Mouse (Mus musculus) embryonic facial prominence, embryonic 12.5 days (tissue): ENCODE data around the gene Maml2. TPM values are rescaled to one million over a fixed set of nuclear protein-coding genes. Genes with fewer than 3 reads are reported as not detected.

Experiments used
- ATAC-seq: fragments of 200-750 bp; cut with Nextera tagmentation; 2 replicates; pipeline ENCODE4 v1.8.0; 2017; ENCODE audit not compliant: insufficient number of reproducible peaks, insufficient read depth, low FRiP score, low TSS enrichment
- H3K27ac ChIP-seq: fragments of 300-500 bp; sonication (generic); 2 replicates; pipeline ENCODE4 v1.5.1; 2016; ENCODE audit warnings: mild to moderate bottlenecking
- H3K27me3 ChIP-seq: fragments of 300-500 bp; sonication (generic); 2 replicates; pipeline ENCODE4 v1.6.1; 2016; ENCODE audit warnings: mild to moderate bottlenecking, moderate library complexity
- H3K36me3 ChIP-seq: fragments of 300-500 bp; sonication (generic); 2 replicates; pipeline ENCODE4 v1.6.1; 2016; ENCODE audit warnings: mild to moderate bottlenecking
- H3K4me1 ChIP-seq: fragments of 300-500 bp; sonication (generic); 2 replicates; pipeline ENCODE4 v1.6.1; 2016
- H3K4me2 ChIP-seq: fragments of 300-500 bp; sonication (generic); replicated peaks from 2 replicates; pipeline ENCODE4 v1.6.1; 2016; ENCODE audit warnings: mild to moderate bottlenecking, moderate library complexity
- H3K4me3 ChIP-seq: fragments of 300-500 bp; sonication (generic); 2 replicates; pipeline ENCODE4 v1.5.1; 2016; ENCODE audit warnings: mild to moderate bottlenecking
- H3K9ac ChIP-seq: fragments of 300-500 bp; sonication (generic); 2 replicates; pipeline ENCODE4 v1.6.1; 2016; ENCODE audit warnings: mild to moderate bottlenecking, moderate library complexity
- H3K9me3 ChIP-seq: fragments of 300-500 bp; sonication (generic); 2 replicates; pipeline ENCODE4 v1.6.1; 2016; ENCODE audit warnings: mild to moderate bottlenecking, moderate library complexity
- whole genome bisulfite sequencing: fragments of 180-500 bp; shearing (Covaris S2); methylation state at CpG from one replicate; pipeline ENCODE4 v1.1.7; 2016; 5-methylcytosine and 5-hydroxymethylcytosine counted together
- polyA plus RNA-seq: library from polyadenylated mRNA; unstranded; fragments of >200 nt; fragmentation: Nextera tagmentation; extraction: Ambion mirVana; gene quantifications from 2 replicates; pipeline ENCODE4 v1.2.1, GENCODE M21; 2016

The Maml2 gene
- polyA plus RNA-seq, 1 experiment from 2014 or later: 13.6 TPM

GRCm38 (mm10) chr9:13500045-13500444, 202.3 kb downstream of the Maml2 start:
- ATAC-seq: no peak
- H3K4me2 ChIP-seq: no peak overlapping the region
- no peak overlapping the region for H3K4me3 ChIP-seq
- no peak overlapping the region for H3K27ac ChIP-seq
- peaks cover 12% of the 10 kb centered on the region for H3K4me1 ChIP-seq
- no peaks in the 10 kb centered on the region for H3K36me3 ChIP-seq
- WGBS: 84% methylated on average over 5 of the region's 5 CpGs
- no peaks in the 10 kb centered on the region for H3K9me3 ChIP-seq
- H3K27me3 ChIP-seq: no peaks in the 10 kb centered on the region
- no peak overlapping the region for H3K9ac ChIP-seq

DNA sequence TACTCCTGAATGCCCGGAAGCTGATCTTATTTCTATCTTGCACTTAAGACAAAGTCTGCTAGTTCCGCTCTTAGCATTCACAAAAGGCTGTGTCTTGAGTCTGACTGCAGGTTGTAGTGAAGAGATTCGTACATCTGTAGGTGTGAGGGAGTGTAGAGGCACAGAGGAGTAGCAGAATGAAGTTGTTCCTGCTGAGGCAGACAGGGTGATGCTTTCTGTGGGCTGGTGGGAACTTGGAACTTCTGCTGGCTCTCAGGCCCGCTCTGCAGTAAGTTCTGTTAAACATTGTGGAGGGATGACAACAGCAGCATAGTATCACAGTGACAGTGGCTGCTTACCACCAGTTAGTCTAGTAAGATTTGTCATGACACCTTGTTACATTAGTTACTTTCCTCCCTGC, 207.3 kb downstream of the Maml2 start:
- Histone ChIP-seq H3K27me3 (no peaks in the 10 kb centered on the region), H3K9ac (no peak overlapping the region), H3K27ac (no peak overlapping the region), H3K4me1 (no peaks in the 10 kb centered on the region), H3K36me3 (no peaks in the 10 kb centered on the region), H3K4me2 (no peak overlapping the region), H3K4me3 (no peak overlapping the region), H3K9me3 (no peaks in the 10 kb centered on the region)
- no peak for ATAC-seq
- WGBS: 89% methylated on average over 4 of the region's 4 CpGs

DNA sequence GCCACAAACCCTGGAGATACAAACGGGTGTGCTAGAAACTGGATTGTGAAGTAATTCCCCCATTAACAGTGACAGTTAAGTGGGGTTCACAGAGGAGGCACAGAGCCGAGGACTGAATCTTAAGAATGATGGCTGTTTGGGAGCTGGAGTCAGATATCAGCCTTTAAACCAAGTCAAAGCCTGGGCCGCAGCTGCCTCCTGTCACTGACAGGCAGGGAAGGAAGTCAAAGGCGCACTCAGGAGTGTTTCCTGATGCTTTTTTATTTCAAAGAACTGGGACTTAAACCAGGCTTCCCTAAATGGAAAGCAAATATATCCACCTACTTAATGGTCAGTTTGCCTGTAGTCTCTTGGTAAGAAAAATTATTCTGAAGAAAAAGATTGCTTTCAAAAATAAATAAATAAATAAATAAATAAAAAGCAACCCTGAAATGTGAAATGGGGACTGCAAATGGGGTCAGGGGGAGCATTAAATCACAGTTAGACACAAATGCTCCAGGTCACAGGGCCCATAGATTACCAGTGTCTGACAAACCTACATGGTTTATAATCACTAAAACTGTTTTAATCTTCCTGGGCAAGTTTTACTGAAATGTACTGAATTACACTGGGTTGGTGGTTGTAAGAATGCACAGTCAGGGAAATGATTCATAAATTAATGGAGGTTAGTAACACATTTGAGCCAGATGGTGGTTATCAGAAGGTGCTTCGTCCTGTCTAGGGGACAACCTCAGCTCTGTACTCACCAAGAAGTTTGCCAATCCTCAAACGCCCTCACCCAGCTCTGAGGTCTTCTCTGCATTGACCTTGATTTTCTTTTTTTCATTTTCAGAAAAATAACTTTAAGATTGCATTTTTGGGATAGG, 209.4 kb downstream of the Maml2 start:
- Histone ChIP-seq H3K27ac (no peak overlapping the region), H3K9ac (no peak overlapping the region), H3K9me3 (no peaks in the 10 kb centered on the region), H3K4me1 (no peaks in the 10 kb centered on the region), H3K4me2 (no peak overlapping the region), H3K4me3 (no peak overlapping the region), H3K27me3 (no peaks in the 10 kb centered on the region), H3K36me3 (no peaks in the 10 kb centered on the region)
- 46% methylated on average over 6 of the region's 6 CpGs for WGBS
- no peak for ATAC-seq

DNA sequence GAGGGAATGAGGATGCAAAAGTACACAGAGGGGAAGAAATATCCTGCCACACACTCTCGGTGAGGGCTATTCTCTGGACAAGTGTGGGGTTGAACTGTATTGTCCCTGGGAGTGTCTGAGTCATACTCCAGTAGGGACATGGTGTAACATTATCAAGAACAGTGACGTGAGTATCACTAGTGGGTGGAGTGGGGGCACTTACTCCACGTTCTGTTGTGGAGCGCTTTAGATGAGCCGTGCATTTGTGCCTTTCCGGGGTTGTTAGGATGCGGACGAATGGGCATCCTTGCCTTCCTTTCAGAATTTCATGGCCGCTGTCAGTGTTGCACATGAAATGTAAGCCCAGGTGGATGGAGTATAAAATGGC, 210.0 kb downstream of the Maml2 start:
- Histone ChIP-seq H3K9me3 (no peaks in the 10 kb centered on the region), H3K4me3 (no peak overlapping the region), H3K4me2 (no peak overlapping the region), H3K27ac (no peak overlapping the region), H3K4me1 (no peaks in the 10 kb centered on the region), H3K36me3 (no peaks in the 10 kb centered on the region), H3K9ac (no peak overlapping the region), H3K27me3 (no peaks in the 10 kb centered on the region)
- 88% methylated on average over 9 of the region's 9 CpGs for WGBS
- no peak for ATAC-seq

GRCm38 (mm10) chr9:13509751-13510150, 212.0 kb downstream of the Maml2 start:
- ATAC-seq: no peak; the same call in 1 of the 2 replicates
- Histone ChIP-seq H3K4me1 (no peaks in the 10 kb centered on the region), H3K27ac (no peak overlapping the region)

DNA sequence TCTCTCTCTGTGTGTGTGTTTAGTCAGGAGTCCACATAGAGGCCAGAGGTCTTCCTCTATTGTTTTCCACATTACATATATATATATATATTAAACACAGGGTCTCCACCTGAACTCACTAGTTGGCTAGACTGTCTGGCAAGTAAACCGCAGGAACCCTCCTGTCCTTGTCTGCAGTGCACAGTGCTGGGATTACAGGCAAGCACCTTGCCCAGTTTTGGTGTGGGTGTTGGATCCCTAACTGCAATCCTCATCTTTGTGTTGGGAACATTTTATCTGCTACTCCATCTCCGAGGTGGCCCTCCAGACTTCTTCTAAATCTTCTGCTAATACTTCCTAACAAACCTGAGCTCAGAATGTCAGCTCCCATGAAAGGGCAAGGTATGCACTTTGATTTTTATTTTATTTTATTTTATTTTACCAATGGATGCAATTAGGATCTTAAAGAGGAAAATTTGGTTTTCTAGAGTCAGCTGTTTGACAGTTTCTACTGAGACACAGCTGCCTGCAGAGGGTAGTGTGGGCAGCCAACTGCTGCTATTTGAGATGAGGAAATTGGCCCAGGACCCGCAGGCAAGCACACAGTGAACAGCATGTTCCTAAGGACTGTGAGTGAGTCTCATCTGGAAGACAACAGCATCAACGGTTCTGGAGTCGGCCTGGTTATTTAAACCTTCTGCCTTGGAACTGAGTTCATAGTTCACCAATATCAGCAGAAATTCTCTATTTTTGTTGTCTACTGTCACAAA, 213.0 kb downstream of the Maml2 start:
- no peak for ATAC-seq
- 58% methylated on average over 5 of the region's 5 CpGs for WGBS

More at GRCm38 (mm10) chr9:13509751-13510150, 212.0 kb downstream of the Maml2 start:
- H3K4me3 ChIP-seq: no peak overlapping the region
- H3K9me3 ChIP-seq: no peaks in the 10 kb centered on the region
- no peaks in the 10 kb centered on the region for H3K36me3 ChIP-seq
- 76% methylated on average over 6 of the region's 6 CpGs for WGBS
- H3K27me3 ChIP-seq: no peaks in the 10 kb centered on the region
- H3K9ac ChIP-seq: no peak overlapping the region
- no peak overlapping the region for H3K4me2 ChIP-seq

DNA sequence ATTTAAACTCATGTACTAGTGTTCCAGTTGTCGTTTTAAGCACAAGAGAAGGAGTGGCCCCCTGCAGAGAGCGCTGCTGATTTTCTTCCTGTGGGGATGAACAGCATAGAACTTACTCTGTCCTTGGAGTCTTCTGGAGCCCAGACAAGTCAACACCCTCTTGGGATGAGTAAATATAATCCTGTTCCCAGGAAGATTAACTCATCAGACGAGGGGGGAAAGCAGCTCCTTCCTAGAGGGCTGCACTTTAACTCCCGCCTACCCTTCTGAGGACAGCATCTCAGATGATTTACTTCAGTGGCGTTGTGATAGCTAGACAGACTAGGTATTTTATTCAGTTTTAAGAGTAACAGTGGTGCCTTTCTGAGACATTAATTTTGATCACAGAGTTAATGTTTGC, 215.4 kb downstream of the Maml2 start:
- Histone ChIP-seq H3K27me3 (no peaks in the 10 kb centered on the region), H3K4me3 (no peak overlapping the region), H3K4me1 (peaks cover 8% of the 10 kb centered on the region; the same call in 1 of the 2 replicates), H3K4me2 (no peak overlapping the region), H3K27ac (no peak overlapping the region), H3K9ac (no peak overlapping the region), H3K36me3 (no peaks in the 10 kb centered on the region), H3K9me3 (no peaks in the 10 kb centered on the region)
- WGBS: 49% methylated on average over 5 of the region's 5 CpGs
- no peak for ATAC-seq

More for the DNA sequence above, 213.0 kb downstream of the Maml2 start:
- Histone ChIP-seq H3K9ac (no peak overlapping the region), H3K27me3 (no peaks in the 10 kb centered on the region), H3K9me3 (no peaks in the 10 kb centered on the region), H3K4me2 (no peak overlapping the region), H3K36me3 (no peaks in the 10 kb centered on the region), H3K27ac (no peak overlapping the region), H3K4me3 (no peak overlapping the region), H3K4me1 (no peaks in the 10 kb centered on the region)

- no peak overlapping the region for H3K27ac ChIP-seq
- no peak overlapping the region for H3K9ac ChIP-seq
- H3K36me3 ChIP-seq: no peaks in the 10 kb centered on the region
- H3K9me3 ChIP-seq: no peaks in the 10 kb centered on the region
- ATAC-seq: no peak
- H3K4me2 ChIP-seq: no peak overlapping the region
- H3K4me3 ChIP-seq: no peak overlapping the region
- no peaks in the 10 kb centered on the region for H3K27me3 ChIP-seq
- H3K4me1 ChIP-seq: peaks cover 8% of the 10 kb centered on the region; the same call in 1 of the 2 replicates
Measured at GRCm38 (mm10) chr9:13514435-13514834, 216.7 kb downstream of the Maml2 start.

GRCm38 (mm10) chr9:13515976-13516375, 218.2 kb downstream of the Maml2 start:
- Histone ChIP-seq H3K27ac (no peak overlapping the region), H3K27me3 (no peaks in the 10 kb centered on the region), H3K4me1 (peaks cover 8% of the 10 kb centered on the region; the same call in 1 of the 2 replicates), H3K4me3 (no peak overlapping the region), H3K9ac (no peak overlapping the region), H3K4me2 (no peak overlapping the region), H3K36me3 (no peaks in the 10 kb centered on the region), H3K9me3 (no peaks in the 10 kb centered on the region)
- ATAC-seq: no peak
- 47% methylated on average over 2 of the region's 2 CpGs for WGBS

- WGBS: 57% methylated on average over 2 of the region's 2 CpGs
- Histone ChIP-seq H3K4me1 (peaks cover 8% of the 10 kb centered on the region; the same call in 1 of the 2 replicates), H3K36me3 (no peaks in the 10 kb centered on the region), H3K27me3 (no peaks in the 10 kb centered on the region), H3K4me2 (no peak overlapping the region), H3K9ac (no peak overlapping the region), H3K4me3 (no peak overlapping the region), H3K9me3 (no peaks in the 10 kb centered on the region), H3K27ac (0 out of 2 replicates have a peak overlapping the region, but pooled peaks have one; percentile 17)
- no peak for ATAC-seq
Measured at GRCm38 (mm10) chr9:13518031-13518430, 220.3 kb downstream of the Maml2 start.

DNA sequence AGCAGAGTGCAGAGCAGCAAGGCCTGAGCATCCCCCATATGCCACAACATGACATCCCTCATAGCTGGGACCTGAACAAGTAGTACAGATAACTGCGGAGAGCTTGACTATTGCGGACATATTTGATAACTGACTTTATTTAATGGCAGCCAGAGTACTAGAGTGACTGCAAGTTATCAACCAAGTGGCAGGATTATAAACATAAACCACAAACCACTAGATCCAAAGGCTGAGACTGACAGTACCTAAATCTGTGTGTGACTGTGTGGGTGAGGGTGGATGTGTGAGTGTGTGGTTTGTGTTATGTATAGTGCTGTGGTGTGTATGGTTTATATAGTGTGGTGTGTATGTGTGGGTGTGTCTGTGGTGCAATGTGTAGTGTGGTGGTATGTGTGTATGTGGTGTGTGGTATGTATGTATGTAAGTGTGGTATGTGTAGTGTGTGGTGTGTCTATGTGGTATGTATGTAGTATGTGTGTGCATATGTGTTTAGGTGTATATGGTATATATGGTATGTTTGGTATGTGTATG, 220.7 kb downstream of the Maml2 start:
- peaks cover 8% of the 10 kb centered on the region; the same call in 1 of the 2 replicates for H3K4me1 ChIP-seq
- no peak overlapping the region for H3K4me2 ChIP-seq
- no peak overlapping the region for H3K4me3 ChIP-seq
- no peaks in the 10 kb centered on the region for H3K27me3 ChIP-seq
- WGBS: 86% methylated on average over 2 of the region's 2 CpGs
- H3K9me3 ChIP-seq: no peaks in the 10 kb centered on the region
- no peak overlapping the region for H3K9ac ChIP-seq
- ATAC-seq: peak; percentile 74; the same call in 1 of the 2 replicates
- no peaks in the 10 kb centered on the region for H3K36me3 ChIP-seq
- 0 out of 2 replicates have a peak overlapping the region, but pooled peaks have one; percentile 17 for H3K27ac ChIP-seq
